Mouse (Mus musculus): ENCODE results near the gene Olfr117. TPM values are rescaled to one million over a fixed set of nuclear protein-coding genes. Genes with fewer than 3 reads are reported as not detected.
"Not testable (repeated sequence)": the region's sequence is repeated elsewhere in the genome, so short reads cannot be mapped to it uniquely, and the experiment has no call there.

The Olfr117 gene
- total RNA-seq (2021): not detected in 2 replicates
- long read RNA-seq: 0 reads

DNA sequence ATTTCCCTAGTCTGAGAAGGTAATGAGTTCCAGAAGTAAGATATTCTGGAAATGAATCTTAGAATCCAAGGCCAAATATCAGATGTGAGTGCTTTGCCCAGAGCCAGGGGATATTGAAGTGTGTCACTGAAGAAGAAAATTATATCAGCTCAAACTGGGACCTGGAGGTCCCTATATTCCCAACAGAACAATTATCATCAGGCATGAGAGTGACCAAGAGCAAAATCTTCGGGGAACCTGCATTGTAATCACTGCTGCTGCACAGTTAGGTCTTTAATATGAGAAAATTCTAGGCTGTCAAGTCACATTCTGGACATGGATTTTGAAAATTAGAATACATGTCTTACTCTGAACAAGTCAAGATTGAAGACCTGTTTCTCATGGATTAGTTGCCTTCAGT is at the start of gene Olfr117:
TSS of gene Olfr117 (minus strand) at position 101 of the 400 bp plus-strand sequence.
- no peak for DNase-seq

DNA sequence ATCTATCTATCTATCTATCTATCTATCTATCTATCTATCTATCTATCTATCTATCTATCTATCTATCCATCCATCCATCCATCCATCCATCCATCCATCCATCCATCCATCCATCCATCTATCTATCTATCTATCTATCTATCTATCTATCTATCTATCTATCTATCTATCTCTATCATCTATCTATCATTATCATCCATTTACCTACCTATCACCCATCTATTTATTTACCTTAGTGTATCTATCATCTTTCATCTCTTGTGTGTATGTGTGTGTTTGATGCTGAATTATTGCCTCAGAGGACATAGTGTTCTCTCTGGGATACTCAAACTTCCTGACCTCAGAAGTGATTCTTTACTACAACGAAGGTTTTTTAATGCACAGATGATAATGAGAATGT is 32.7 kb upstream of the Olfr117 start, which contains the start of gene Olfr119:
TSS of gene Olfr119 (plus strand) at position 301 of the 400 bp plus-strand sequence.
- not testable (repeated sequence) for DNase-seq

DNA sequence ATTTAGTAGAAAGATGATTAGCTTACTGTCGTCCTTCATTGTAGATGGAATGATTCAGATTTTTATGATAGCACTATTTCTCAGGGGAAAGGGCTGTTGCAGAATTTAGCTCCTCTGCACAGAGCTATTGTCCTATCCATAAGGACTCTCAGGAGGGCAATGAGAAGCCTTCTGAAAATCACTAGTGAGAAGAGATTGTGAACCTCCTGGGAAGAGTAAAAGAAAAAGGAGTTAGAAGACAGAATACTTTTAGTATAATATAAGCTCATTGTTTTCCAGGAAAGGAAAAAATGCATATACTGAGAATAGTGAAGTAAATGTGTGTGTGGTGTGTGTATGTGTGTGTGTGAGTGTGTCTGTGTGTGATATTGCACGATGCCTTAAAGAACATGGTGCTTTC is 3.1 kb upstream of the Olfr117 start, which contains the start of gene Olfr118:
TSS of gene Olfr118 (plus strand) at position 301 of the 400 bp plus-strand sequence.
- DNase-seq: no peak

DNA sequence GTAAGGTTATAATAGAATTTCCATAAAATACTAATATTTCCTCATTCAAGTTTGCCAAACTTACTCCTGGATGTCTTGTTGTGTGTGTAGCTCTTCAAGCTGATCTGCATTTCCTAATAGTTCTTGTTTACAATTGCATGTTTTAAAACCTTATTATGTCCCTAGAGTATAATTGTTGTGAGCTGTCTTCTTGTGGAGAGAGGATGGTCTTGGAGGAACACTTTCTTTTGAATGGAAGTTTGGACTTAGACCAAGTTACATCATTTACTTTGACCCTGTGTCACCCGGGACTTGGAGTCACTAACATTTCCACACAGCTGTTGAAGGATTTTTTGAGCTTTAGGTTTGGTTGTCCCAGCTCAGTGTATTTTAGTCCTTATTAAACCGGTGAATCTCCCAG is 36.6 kb downstream of the Olfr117 start, which contains the start of the genes Olfr115 and Olfr116:
TSS of gene Olfr115 (minus strand) at position 101 of the 400 bp plus-strand sequence.
TSS of gene Olfr116 (minus strand) at position 191 of the 400 bp plus-strand sequence.
- no peak for DNase-seq

Other genes with a start within 250 kb of the Olfr117 start
- not detected in 2 replicates for gene Olfr108, start 218.3 kb downstream of the Olfr117 start, total RNA-seq (2021)
- not detected in 2 replicates for gene Olfr109, start 204.9 kb downstream of the Olfr117 start, total RNA-seq (2021)
- not detected in 2 replicates for gene H2-M2, start 180.2 kb downstream of the Olfr117 start, total RNA-seq (2021)
- gene Olfr110, start 171.3 kb downstream of the Olfr117 start, total RNA-seq (2021): not detected in 2 replicates
- gene Olfr111, start 155.8 kb downstream of the Olfr117 start, total RNA-seq (2021): 0.39 TPM in 1 of 2 replicates, not detected in the other
- not detected in 2 replicates for gene Olfr112, start 94.3 kb downstream of the Olfr117 start, total RNA-seq (2021)
- not detected in 2 replicates for gene Olfr113, start 86.1 kb downstream of the Olfr117 start, total RNA-seq (2021)
- not detected in 2 replicates for gene Olfr114, start 71.0 kb downstream of the Olfr117 start, total RNA-seq (2021)
- gene Olfr115, start 36.7 kb downstream of the Olfr117 start, total RNA-seq (2021): not detected in 2 replicates
- not detected in 2 replicates for gene Olfr116, start 36.6 kb downstream of the Olfr117 start, total RNA-seq (2021)
- gene Olfr118, start 3.2 kb upstream of the Olfr117 start, total RNA-seq (2021): not detected in 2 replicates
- gene Olfr119, start 32.8 kb upstream of the Olfr117 start, total RNA-seq (2021): not detected in 2 replicates
- not detected in 2 replicates for gene Olfr120, start 58.0 kb upstream of the Olfr117 start, total RNA-seq (2021)
- not detected in 2 replicates for gene Olfr121, start 85.1 kb upstream of the Olfr117 start, total RNA-seq (2021)
- gene Olfr122, start 104.8 kb upstream of the Olfr117 start, total RNA-seq (2021): not detected in 2 replicates
- not detected in 2 replicates for gene Olfr123, start 129.7 kb upstream of the Olfr117 start, total RNA-seq (2021)
- gene Olfr124, start 136.1 kb upstream of the Olfr117 start, total RNA-seq (2021): not detected in 2 replicates
- gene Olfr125, start 169.2 kb upstream of the Olfr117 start, total RNA-seq (2021): not detected in 2 replicates
- not detected in 2 replicates for gene Olfr126, start 183.7 kb upstream of the Olfr117 start, total RNA-seq (2021)
- gene Olfr127, start 236.7 kb upstream of the Olfr117 start, total RNA-seq (2021): not detected in 2 replicates